Mouse (Mus musculus): ENCODE measurements around the gene Klc2.

DNA sequence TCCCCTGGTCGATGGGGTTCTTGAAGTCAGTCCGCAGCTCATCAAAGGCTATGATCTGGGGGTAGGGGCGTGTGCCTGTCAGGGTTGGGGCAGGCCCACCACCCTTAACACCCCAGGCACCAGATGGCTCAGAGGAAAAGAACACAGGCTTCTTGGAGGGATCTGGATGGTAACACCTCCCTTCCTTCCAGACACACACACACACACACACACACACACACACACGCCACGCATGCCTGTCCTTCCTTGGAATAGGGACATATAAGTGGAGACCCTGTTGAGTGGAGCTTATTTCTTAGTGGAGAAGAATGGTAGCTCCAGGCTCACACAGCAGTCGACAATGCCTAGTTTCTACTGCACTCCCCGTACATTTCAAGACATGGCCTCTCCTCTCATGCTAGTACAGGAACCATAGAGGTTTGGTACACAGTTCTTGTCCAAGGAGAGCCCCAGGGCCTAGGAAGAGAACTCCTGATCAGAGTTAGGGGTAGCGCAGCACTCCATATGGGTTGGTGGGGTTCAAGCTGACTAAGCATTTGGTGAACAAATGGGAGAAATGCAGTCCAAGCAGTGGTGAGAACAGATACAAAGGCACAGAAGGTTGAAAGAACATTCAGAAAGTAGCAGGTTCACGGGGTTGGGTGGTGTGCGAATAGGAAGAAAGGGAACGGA lies 23.5 kb downstream of the Klc2 start:
- TF ChIP-seq POLR2A (IDR thresholded peaks at IDR 0.05; ENCODE audit: borderline replicate concordance, extremely low read depth, insufficient read depth, insufficient read length, poor library complexity, severe bottlenecking) (no peak), CTCF (IDR thresholded peaks at IDR 0.05; ENCODE audit: borderline replicate concordance, extremely low read depth, insufficient read depth, insufficient read length) (no peak)

All from brain, embryonic 14.5 days (tissue).